ENCODE assay signal across 8 mouse cellular contexts in genomic region chr9:57759289-57759688, GRCm38 (mm10). TPM values are rescaled to one million over a fixed set of nuclear protein-coding genes. Genes with fewer than 3 reads are reported as not detected.
DNase-seq lines count a peak whose midpoint lies in the region; ATAC-seq and TF ChIP-seq lines count a peak whose summit lies in the region.

No protein-coding gene starts in this region.

- no peak for TF ChIP-seq CTCF in Patski (IDR thresholded peaks at IDR 0.05)
- TF ChIP-seq CTCF in liver, embryonic 14.5 days (IDR thresholded peaks at IDR 0.05; ENCODE audit: low read depth) = peak; percentile 100

- H3K4me2 ChIP-seq in liver, embryonic 14.5 days (ENCODE audit: low read depth) = peak overlapping the region; percentile 63

- peak overlapping the region; percentile 12 to 34; a peak in 3 of 4 replicates for H3K4me3 ChIP-seq in liver, embryonic 14.5 days (ENCODE audit: insufficient read depth in 1 of 2, low read depth in 2 of 2, low read length in 2 of 2)

- no peaks in the 10 kb centered on the region for H3K27me3 ChIP-seq in Patski
- H3K27me3 ChIP-seq in liver, embryonic 14.5 days (ENCODE audit: control insufficient read depth, insufficient read depth, low read length) = no peaks in the 10 kb centered on the region

- POLR2A ChIA-PET in Patski (lab: Charles Lee) = interaction anchor here (0.8 kb wide), 1 partner anchor 10 kb away, joined by 3 read pairs; no protein-coding TSS in a partner anchor

- ATAC-seq in Patski = peak; percentile 47
- ATAC-seq in granulocyte monocyte progenitor cell, adult 5-6 weeks (replicated peaks; ENCODE audit: poor library complexity, severe bottlenecking) = peak; percentile 69
- ATAC-seq in liver, embryonic 14.5 days (ENCODE audit: insufficient read depth) = peak; percentile 42

- DNase-seq in CD4-positive, CD25-positive, alpha-beta regulatory T cell, adult 2 months (ENCODE audit: low read depth, low spot score) = peak; percentile 83
- DNase-seq in Patski (ENCODE audit: low read depth, low spot score) = no peak
- peak; percentile 89 to 91 for DNase-seq in cerebellum, postnatal 14 days
- DNase-seq in kidney, adult 9 months = peak; percentile 94
- DNase-seq in liver, embryonic 14.5 days (ENCODE audit: low read depth in 3 of 3, low spot score in 3 of 3) = peak; percentile 62 to 65 (median 62)
- peak; percentile 65 for DNase-seq in right cerebral cortex, adult 18-20 months
- peak; percentile 52 for DNase-seq in urinary bladder, postnatal 25 days (ENCODE audit: low spot score)

- H3K36me3 ChIP-seq in liver, embryonic 14.5 days (replicated peaks; ENCODE audit: control insufficient read depth, insufficient read depth, low read depth) = peaks cover 80% of the 10 kb centered on the region

- CTCF ChIA-PET in Patski (lab: Charles Lee) = interaction anchor here (0.7 to 2.1 kb wide), 10 partner anchors 10 to 239 kb away, joined by 3 to 15 read pairs (median 3); no protein-coding TSS in a partner anchor

- H3K4me1 ChIP-seq in liver, embryonic 14.5 days (replicated peaks; ENCODE audit: control insufficient read depth in 2 of 2, insufficient read depth in 2 of 2, low read length in 1 of 2) = peaks cover 48 to 54% of the 10 kb centered on the region in 2 experiments

- H3K27ac ChIP-seq in liver, embryonic 14.5 days = peak overlapping the region; percentile 90

- TF ChIP-seq EP300 in liver, embryonic 14.5 days (IDR thresholded peaks at IDR 0.05; ENCODE audit: low read depth) = peak; percentile 23; the same call in 1 of the 2 replicates

- no peaks in the 10 kb centered on the region for H3K9me3 ChIP-seq in liver, embryonic 14.5 days (ENCODE audit: control insufficient read depth, low read length)

- 12% methylated on average over 6 of the region's 6 CpGs for WGBS in liver, embryonic 14.5 days (ENCODE audit: insufficient replicate concordance)

- in situ Hi-C loops in Patski (cut with MboI; ENCODE audit: low pct_unique_long_range_greater_than_20kb) = no loop called here

- H3K9ac ChIP-seq in liver, embryonic 14.5 days (replicated peaks) = peak overlapping the region; percentile 53

RNA-seq across cellular contexts. Expression of gene Clk3, which starts 6.4 kb away (rescaled TPM):
- polyA plus RNA-seq in Patski (2021) = 75.6 TPM
- 44.0 and 48.0 TPM in 2 replicates for total RNA-seq in granulocyte monocyte progenitor cell, adult 5-6 weeks (2014; fragmentation: Nextera tagmentation)
- total RNA-seq in granulocyte monocyte progenitor cell, adult 5-6 weeks (2017) = 36.8 and 49.9 TPM in 2 replicates
- 110 and 136 TPM in 2 replicates for polyA plus RNA-seq in liver, embryonic 14.5 days (2012; rRNA removed)
- 88.0 and 95.0 TPM in 2 replicates for polyA plus RNA-seq in liver, embryonic 14.5 days (2014; fragmentation: Nextera tagmentation; extraction: Ambion mirVana)

RNA-seq across cellular contexts. Expression of gene Edc3, which starts 50.9 kb away (rescaled TPM):
- 14.3 TPM for polyA plus RNA-seq in Patski (2021)
- 14.6 and 20.3 TPM in 2 replicates for total RNA-seq in granulocyte monocyte progenitor cell, adult 5-6 weeks (2014; fragmentation: Nextera tagmentation)
- 3.5 and 4.3 TPM in 2 replicates for total RNA-seq in granulocyte monocyte progenitor cell, adult 5-6 weeks (2017)
- 6.9 and 7.2 TPM in 2 replicates for polyA plus RNA-seq in liver, embryonic 14.5 days (2012; rRNA removed)
- polyA plus RNA-seq in liver, embryonic 14.5 days (2014; fragmentation: Nextera tagmentation; extraction: Ambion mirVana) = 10.3 and 12.8 TPM in 2 replicates
